Mouse (Mus musculus) mature B cell (primary cell): ENCODE results near the gene Tmem127.
"Not testable (repeated sequence)": the region's sequence is repeated elsewhere in the genome, so short reads cannot be mapped to it uniquely, and the experiment has no call there.

Experiments used
- in situ Hi-C: fragments of 300-500 bp; cut with MboI; formaldehyde crosslinking; loops from 2 replicates; pipeline ENCODE4 v1.14.3; 2019

The Tmem127 gene

GRCm38 (mm10) chr2:127262480-127262879, 14.8 kb downstream of the Tmem127 start:
- in situ Hi-C loops, result no loop called here

- in situ Hi-C loops, result no loop called here
Measured at GRCm38 (mm10) chr2:127267854-127268253, 20.1 kb downstream of the Tmem127 start.

GRCm38 (mm10) chr2:127269491-127270299, 22.0 kb downstream of the Tmem127 start, which contains the start of gene Stard7:
TSS of gene Stard7 (plus strand) at chr2:127270218.
- in situ Hi-C loops, result no loop called here

GRCm38 (mm10) chr2:127270300-127271041, 22.8 kb downstream of the Tmem127 start:
- in situ Hi-C loops, result no loop called here

GRCm38 (mm10) chr2:127271042-127271515, 23.4 kb downstream of the Tmem127 start:
- in situ Hi-C loops, result no loop called here

- in situ Hi-C loops, result not testable (repeated sequence)
Measured at GRCm38 (mm10) chr2:127272049-127272448, 24.3 kb downstream of the Tmem127 start.

- in situ Hi-C loops, result no loop called here
Measured at GRCm38 (mm10) chr2:127272806-127273205, 25.1 kb downstream of the Tmem127 start.

GRCm38 (mm10) chr2:127274590-127274989, 26.9 kb downstream of the Tmem127 start:
- in situ Hi-C loops, result no loop called here

- in situ Hi-C loops, result no loop called here
Measured at GRCm38 (mm10) chr2:127275551-127276320, 28.0 kb downstream of the Tmem127 start.

GRCm38 (mm10) chr2:127278162-127278561, 30.5 kb downstream of the Tmem127 start:
- in situ Hi-C loops, result no loop called here

GRCm38 (mm10) chr2:127292250-127292649, 44.5 kb downstream of the Tmem127 start:
- in situ Hi-C loops, result no loop called here

GRCm38 (mm10) chr2:127297001-127297805, 49.5 kb downstream of the Tmem127 start:
- in situ Hi-C loops, result no loop called here

GRCm38 (mm10) chr2:127298056-127298455, 50.3 kb downstream of the Tmem127 start:
- in situ Hi-C loops, result no loop called here

- in situ Hi-C loops, result no loop called here
Measured at GRCm38 (mm10) chr2:127300701-127301100, 53.0 kb downstream of the Tmem127 start.

- in situ Hi-C loops, result no loop called here
Measured at GRCm38 (mm10) chr2:127301883-127302282, 54.2 kb downstream of the Tmem127 start.

- in situ Hi-C loops, result not testable (repeated sequence)
Measured at GRCm38 (mm10) chr2:127304192-127304591, 56.5 kb downstream of the Tmem127 start.

- in situ Hi-C loops, result loop anchor here (5.0 kb wide), 1 partner anchor 38 kb away; no protein-coding TSS in a partner anchor
Measured at GRCm38 (mm10) chr2:127304609-127305210, 57.0 kb downstream of the Tmem127 start.

- in situ Hi-C loops, result loop anchor here (5.0 kb wide), 1 partner anchor 36 kb away; no protein-coding TSS in a partner anchor
Measured at GRCm38 (mm10) chr2:127306123-127306522, 58.4 kb downstream of the Tmem127 start.

- in situ Hi-C loops, result loop anchor here (5.0 kb wide), 1 partner anchor 35 kb away; no protein-coding TSS in a partner anchor
Measured at GRCm38 (mm10) chr2:127307179-127307578, 59.5 kb downstream of the Tmem127 start.

GRCm38 (mm10) chr2:127308660-127309059, 61.0 kb downstream of the Tmem127 start:
- in situ Hi-C loops, result loop anchor here (5.0 kb wide), 1 partner anchor 34 kb away; no protein-coding TSS in a partner anchor
